Comparison of ENCODE assay signal across 7 mouse cellular contexts in the genomic region with DNA sequence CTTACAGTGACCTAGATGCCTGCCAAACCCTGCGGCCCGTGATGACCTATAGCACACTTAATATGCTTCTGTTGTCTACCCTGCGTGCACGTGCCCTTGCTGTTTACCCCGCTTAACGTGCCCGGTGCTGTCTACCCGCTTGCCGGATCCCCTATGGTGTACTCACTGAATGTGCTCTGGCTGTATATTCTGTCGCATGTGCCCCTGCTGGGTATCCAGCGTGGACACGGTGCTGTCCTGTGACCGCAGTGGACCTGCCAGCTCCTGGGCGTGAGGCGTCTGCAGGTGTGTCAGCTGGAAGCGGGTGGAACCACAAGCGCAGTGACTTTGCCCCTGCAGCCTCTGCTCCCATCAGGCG. TPM values are rescaled to one million over a fixed set of nuclear protein-coding genes. Genes with fewer than 3 reads are reported as not detected.
DNase-seq lines count a peak whose midpoint lies in the region; ATAC-seq and TF ChIP-seq lines count a peak whose summit lies in the region.

A gene (minus strand): TSS at position 289 of the 358 bp plus-strand sequence.

- H3K4me1 ChIP-seq in lung, embryonic 15.5 days, result peaks cover 12% of the 10 kb centered on the region
- peaks cover 6% of the 10 kb centered on the region for H3K4me1 ChIP-seq in embryonic facial prominence, embryonic 10.5 days
- peaks cover 18% of the 10 kb centered on the region for H3K4me1 ChIP-seq in heart, postnatal 0 days (ENCODE audit: control insufficient read depth, insufficient read depth)
- no peaks in the 10 kb centered on the region; the same call in 1 of the 2 replicates for H3K4me1 ChIP-seq in liver, embryonic 16.5 days (ENCODE audit: control insufficient read depth, low read depth, low read length)

- H3K4me3 ChIP-seq in lung, embryonic 15.5 days, result peak within 1 kb of the TSS; percentile 52
- H3K4me3 ChIP-seq in embryonic facial prominence, embryonic 10.5 days, result peak within 1 kb of the TSS; percentile 65
- peak within 1 kb of the TSS; percentile 54 for H3K4me3 ChIP-seq in heart, postnatal 0 days (ENCODE audit: low read depth, low read length)
- H3K4me3 ChIP-seq in liver, embryonic 16.5 days (ENCODE audit: low read depth, low read length), result peak within 1 kb of the TSS; percentile 55

- no peak within 1 kb of the TSS for H3K27ac ChIP-seq in lung, embryonic 15.5 days
- H3K27ac ChIP-seq in embryonic facial prominence, embryonic 10.5 days (replicated peaks), result no peak within 1 kb of the TSS; the same call in 1 of the 2 replicates
- H3K27ac ChIP-seq in heart, postnatal 0 days (ENCODE audit: low read depth), result peak within 1 kb of the TSS; percentile 88
- no peak within 1 kb of the TSS for H3K27ac ChIP-seq in liver, embryonic 16.5 days (ENCODE audit: low read length)

- no peaks in the 10 kb centered on the region for H3K36me3 ChIP-seq in lung, embryonic 15.5 days
- no peaks in the 10 kb centered on the region for H3K36me3 ChIP-seq in embryonic facial prominence, embryonic 10.5 days (replicated peaks)
- H3K36me3 ChIP-seq in heart, postnatal 0 days (replicated peaks; ENCODE audit: control insufficient read depth, insufficient read depth, low read length), result no peaks in the 10 kb centered on the region
- no peaks in the 10 kb centered on the region for H3K36me3 ChIP-seq in liver, embryonic 16.5 days (ENCODE audit: control insufficient read depth, insufficient read depth)

- peaks cover 21% of the 10 kb centered on the region; the same call in 1 of the 2 replicates for H3K27me3 ChIP-seq in lung, embryonic 15.5 days
- H3K27me3 ChIP-seq in embryonic facial prominence, embryonic 10.5 days (replicated peaks; ENCODE audit: low read depth, poor library complexity, severe bottlenecking), result peaks cover 32% of the 10 kb centered on the region
- H3K27me3 ChIP-seq in heart, postnatal 0 days (ENCODE audit: control insufficient read depth, insufficient read depth, low read length), result no peaks in the 10 kb centered on the region
- H3K27me3 ChIP-seq in liver, embryonic 16.5 days (ENCODE audit: control insufficient read depth, insufficient read depth, low read depth, low read length), result no peaks in the 10 kb centered on the region; the same call in 1 of the 2 replicates

- peak within 1 kb of the TSS; percentile 98 for H3K4me2 ChIP-seq in lung, embryonic 15.5 days
- peak within 1 kb of the TSS; percentile 80 for H3K4me2 ChIP-seq in heart, postnatal 0 days (ENCODE audit: low read depth, low read length)
- H3K4me2 ChIP-seq in liver, embryonic 16.5 days (ENCODE audit: low read depth, low read length), result peak within 1 kb of the TSS; percentile 76

- H3K9ac ChIP-seq in lung, embryonic 15.5 days, result 0 out of 2 replicates have a peak within 1 kb of the TSS, but pooled peaks have one; percentile 34
- peak within 1 kb of the TSS; percentile 1; the same call in 1 of the 2 replicates for H3K9ac ChIP-seq in heart, postnatal 0 days (replicated peaks; ENCODE audit: low read depth, low read length)
- H3K9ac ChIP-seq in liver, embryonic 16.5 days (ENCODE audit: low read depth, low read length), result no peak within 1 kb of the TSS

- peak; percentile 50; the same call in 1 of the 2 replicates for ATAC-seq in lung, embryonic 15.5 days (ENCODE audit: borderline replicate concordance, extremely low read depth, low FRiP score, low TSS enrichment)
- ATAC-seq in heart, postnatal 0 days (ENCODE audit: insufficient read depth, low read depth), result peak; percentile 25
- ATAC-seq in liver, embryonic 16.5 days (ENCODE audit: low read depth), result peak; percentile 27

- no peak for TF ChIP-seq EP300 in heart, postnatal 0 days (IDR thresholded peaks at IDR 0.05; ENCODE audit: low read depth)

- 1% methylated on average over 18 of the region's 18 CpGs for WGBS in lung, embryonic 15.5 days
- WGBS in embryonic facial prominence, embryonic 10.5 days, result 1% methylated on average over 18 of the region's 18 CpGs
- WGBS in heart, postnatal 0 days, result under 1% methylated on average over 18 of the region's 18 CpGs
- 2% methylated on average over 18 of the region's 18 CpGs for WGBS in liver, embryonic 16.5 days (ENCODE audit: insufficient replicate concordance)

- TF ChIP-seq CTCF in heart, postnatal 0 days (IDR thresholded peaks at IDR 0.05; ENCODE audit: low read depth), result no peak

- no peaks in the 10 kb centered on the region for H3K9me3 ChIP-seq in lung, embryonic 15.5 days
- H3K9me3 ChIP-seq in embryonic facial prominence, embryonic 10.5 days, result no peaks in the 10 kb centered on the region
- no peaks in the 10 kb centered on the region for H3K9me3 ChIP-seq in heart, postnatal 0 days (replicated peaks; ENCODE audit: control insufficient read depth, low read length)
- no peaks in the 10 kb centered on the region for H3K9me3 ChIP-seq in liver, embryonic 16.5 days (replicated peaks; ENCODE audit: control insufficient read depth, low read length)

- DNase-seq in lung, postnatal 14 days, result no peak
- DNase-seq in embryonic facial prominence, embryonic 10.5 days (ENCODE audit: low spot score), result no peak
- DNase-seq in heart, postnatal 0 days (ENCODE audit: low spot score), result no peak
- peak; percentile 48 for DNase-seq in testis, postnatal 10 days (ENCODE audit: low spot score)
- DNase-seq in ovary, adult 18-20 months (ENCODE audit: low spot score), result no peak

RNA-seq across cellular contexts. Expression of the gene that starts here (rescaled TPM):
- polyA plus RNA-seq in lung, embryonic 15.5 days (2015; fragmentation: Nextera tagmentation; extraction: Ambion mirVana), result 0.12 TPM in 1 of 2 replicates, not detected in the other
- polyA plus RNA-seq in embryonic facial prominence, embryonic 10.5 days (2016; fragmentation: Nextera tagmentation; extraction: Ambion mirVana), result not detected in 2 replicates
- 1.9 TPM in 1 of 2 replicates, not detected in the other for total RNA-seq in heart, postnatal 0 days (2014; rRNA removed; ENCODE audit: low replicate concordance)
- 2.3 and 3.0 TPM in 2 replicates for polyA plus RNA-seq in heart, postnatal 0 days (2015; fragmentation: Nextera tagmentation; extraction: Ambion mirVana)
- not detected in 2 replicates for polyA plus RNA-seq in liver, embryonic 16.5 days (2015; fragmentation: Nextera tagmentation; extraction: Ambion mirVana)

Comparison
In these comparisons a context has a peak if more than half of its experiments do, and no peak if none do; other contexts are left out.
1. Peak in ATAC-seq, H3K4me3 ChIP-seq, H3K9ac ChIP-seq and H3K4me2 ChIP-seq in lung, embryonic 15.5 days; RNA of the gene not detected or under 1 TPM.
2. Peak in ATAC-seq, H3K4me3 ChIP-seq and H3K4me2 ChIP-seq in liver, embryonic 16.5 days; RNA of the gene not detected or under 1 TPM.